Mouse (Mus musculus) brain, embryonic 14.5 days (tissue): ENCODE results near the gene Rai1.

ENCODE experiments used
- CTCF ChIP-seq: fragments of 200-500 bp; IDR thresholded peaks from 2 replicates; pipeline ENCODE4 v1.5.1; 2012; ENCODE audit warnings: inconsistent platforms, mild to moderate bottlenecking, moderate library complexity, borderline replicate concordance; ENCODE audit not compliant: insufficient read depth, insufficient read length; ENCODE audit errors: extremely low read depth
- POLR2A ChIP-seq: fragments of 200-500 bp; IDR thresholded peaks from 2 replicates; pipeline ENCODE4 v1.6.1; 2012; ENCODE audit warnings: mild to moderate bottlenecking, inconsistent platforms, borderline replicate concordance; ENCODE audit not compliant: poor library complexity, insufficient read depth, insufficient read length, severe bottlenecking; ENCODE audit errors: extremely low read depth

DNA sequence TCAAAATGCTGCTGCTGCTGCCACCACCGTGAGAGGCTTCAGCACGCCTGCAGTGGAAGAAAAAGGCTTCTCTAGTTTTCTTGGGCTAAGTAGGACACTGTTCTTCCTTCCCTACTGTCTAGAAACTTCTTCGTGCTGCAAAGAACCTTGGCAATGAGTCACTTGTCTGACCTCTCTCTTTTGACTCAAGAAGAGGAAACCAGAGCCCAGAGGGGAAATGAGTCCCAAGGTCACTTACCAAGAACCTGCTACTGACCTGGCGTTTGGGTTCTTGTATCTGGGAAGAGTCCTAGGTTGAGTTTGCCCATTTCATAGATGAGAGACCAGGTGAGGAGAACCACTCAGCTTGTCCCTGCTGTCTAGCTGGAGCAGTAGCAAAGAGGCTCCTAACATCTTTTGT, 38.3 kb downstream of the Rai1 start:
- no peak for TF ChIP-seq CTCF
- no peak for TF ChIP-seq POLR2A
